8 mouse cellular contexts compared by ENCODE assay signal in genomic region chr3:156562796-156563195, GRCm38 (mm10). TPM values are rescaled to one million over a fixed set of nuclear protein-coding genes. Genes with fewer than 3 reads are reported as not detected.
DNase-seq lines count a peak whose midpoint lies in the region; ATAC-seq lines count a peak whose summit lies in the region.

No protein-coding gene starts in this region.

- peaks cover 31% of the 10 kb centered on the region for H3K27me3 ChIP-seq in heart, embryonic 16.5 days (ENCODE audit: control insufficient read depth, insufficient read depth, low read length)
- H3K27me3 ChIP-seq in forebrain, embryonic 14.5 days (replicated peaks; ENCODE audit: control insufficient read depth, insufficient read depth, low read length), result no peaks in the 10 kb centered on the region
- H3K27me3 ChIP-seq in midbrain, embryonic 10.5 days (ENCODE audit: low read depth, poor library complexity, severe bottlenecking), result peaks cover 42% of the 10 kb centered on the region

- DNase-seq in heart, postnatal 10 days, result no peak
- DNase-seq in forebrain, embryonic 14.5 days (ENCODE audit: low spot score), result peak; percentile 4
- DNase-seq in midbrain, embryonic 10.5 days (ENCODE audit: low spot score), result peak; percentile 14
- DNase-seq in T-cell, adult 2 months (ENCODE audit: low spot score), result no peak
- DNase-seq in testis, postnatal 14 days (ENCODE audit: low spot score), result no peak
- no peak for DNase-seq in ovary, adult 18-20 months (ENCODE audit: low spot score)

- H3K4me1 ChIP-seq in heart, embryonic 16.5 days (ENCODE audit: control insufficient read depth, insufficient read depth, low read length), result peaks cover 3% of the 10 kb centered on the region; the same call in 1 of the 2 replicates
- H3K4me1 ChIP-seq in brown adipose tissue, adult 24 weeks (ENCODE audit: control insufficient read depth, insufficient read depth, insufficient read length, low read length), result no peaks in the 10 kb centered on the region
- H3K4me1 ChIP-seq in forebrain, embryonic 14.5 days (ENCODE audit: control insufficient read depth, insufficient read depth, low read length), result peaks cover 7% of the 10 kb centered on the region; the same call in 1 of the 2 replicates
- H3K4me1 ChIP-seq in midbrain, embryonic 10.5 days, result peaks cover 30% of the 10 kb centered on the region

- H3K4me3 ChIP-seq in heart, embryonic 16.5 days (ENCODE audit: low read length), result peak overlapping the region; percentile 52; the same call in 1 of the 2 replicates
- H3K4me3 ChIP-seq in brown adipose tissue, adult 24 weeks (ENCODE audit: insufficient read depth, low read depth, low read length), result peak overlapping the region; percentile 71
- H3K4me3 ChIP-seq in forebrain, embryonic 14.5 days (ENCODE audit: low read depth, low read length), result peak overlapping the region; percentile 68
- H3K4me3 ChIP-seq in midbrain, embryonic 10.5 days, result peak overlapping the region; percentile 73

- WGBS in heart, embryonic 16.5 days, result 17% methylated on average over 2 of the region's 2 CpGs
- WGBS in forebrain, embryonic 14.5 days, result 16% methylated on average over 2 of the region's 2 CpGs
- WGBS in midbrain, embryonic 10.5 days, result 34% methylated on average over 2 of the region's 2 CpGs

- H3K27ac ChIP-seq in heart, embryonic 16.5 days (ENCODE audit: low read length), result no peak overlapping the region
- H3K27ac ChIP-seq in brown adipose tissue, adult 24 weeks (replicated peaks; ENCODE audit: low read depth, low read length), result peak overlapping the region; percentile 28; the same call in 1 of the 2 replicates
- peak overlapping the region; percentile 96; the same call in 1 of the 2 replicates for H3K27ac ChIP-seq in forebrain, embryonic 14.5 days (ENCODE audit: low read depth, low read length)
- H3K27ac ChIP-seq in midbrain, embryonic 10.5 days (replicated peaks), result no peak overlapping the region

- ATAC-seq in heart, embryonic 16.5 days (replicated peaks; ENCODE audit: extremely low read depth, insufficient read depth, low FRiP score), result no peak
- ATAC-seq in forebrain, embryonic 14.5 days, result no peak

- H3K9me3 ChIP-seq in heart, embryonic 16.5 days (replicated peaks; ENCODE audit: control insufficient read depth, low read length), result no peaks in the 10 kb centered on the region
- H3K9me3 ChIP-seq in forebrain, embryonic 14.5 days (replicated peaks; ENCODE audit: control insufficient read depth, low read length), result no peaks in the 10 kb centered on the region
- no peaks in the 10 kb centered on the region for H3K9me3 ChIP-seq in midbrain, embryonic 10.5 days (replicated peaks)

- intact Hi-C loops in heart, postnatal 10 days (cut with DNase I), result no loop called here

- H3K9ac ChIP-seq in heart, embryonic 16.5 days (ENCODE audit: low read length), result no peak overlapping the region
- H3K9ac ChIP-seq in forebrain, embryonic 14.5 days (ENCODE audit: low read length), result peak overlapping the region; percentile 79

- H3K36me3 ChIP-seq in heart, embryonic 16.5 days (ENCODE audit: control insufficient read depth, insufficient read depth), result no peaks in the 10 kb centered on the region
- no peaks in the 10 kb centered on the region for H3K36me3 ChIP-seq in forebrain, embryonic 14.5 days (ENCODE audit: control insufficient read depth, insufficient read depth, low read length)
- H3K36me3 ChIP-seq in midbrain, embryonic 10.5 days, result no peaks in the 10 kb centered on the region

- peak overlapping the region; percentile 85 for H3K4me2 ChIP-seq in heart, embryonic 16.5 days (ENCODE audit: low read depth, low read length)
- peak overlapping the region; percentile 90 for H3K4me2 ChIP-seq in forebrain, embryonic 14.5 days (ENCODE audit: low read length)

RNA-seq across cellular contexts. Expression of gene Negr1, which starts 1.2 kb away (rescaled TPM):
- polyA plus RNA-seq in heart, embryonic 16.5 days (2015; fragmentation: Nextera tagmentation; extraction: Ambion mirVana), result 1.2 and 1.3 TPM in 2 replicates
- total RNA-seq in heart, postnatal 10 days (2021), result 1 to 10 TPM; 1.9 to 3.3 TPM
- 12.2 and 16.4 TPM in 2 replicates for polyA plus RNA-seq in brown adipose tissue, adult 24 weeks (2012; ENCODE audit: insufficient read depth, insufficient read length, missing spikeins)
- 28.3 and 35.2 TPM in 2 replicates for polyA plus RNA-seq in forebrain, embryonic 14.5 days (2014; fragmentation: Nextera tagmentation; extraction: Ambion mirVana)
- polyA plus RNA-seq in midbrain, embryonic 10.5 days (2016; fragmentation: Nextera tagmentation; extraction: Ambion mirVana), result 2.0 and 3.6 TPM in 2 replicates

Comparison
In these comparisons a context has a peak if more than half of its experiments do, and no peak if none do; other contexts are left out.
1. H3K27ac ChIP-seq: peak in brown adipose tissue, adult 24 weeks (single experiment) and forebrain, embryonic 14.5 days (single experiment); none in heart, embryonic 16.5 days (single experiment) and midbrain, embryonic 10.5 days (single experiment).
2. DNase-seq: peak in forebrain, embryonic 14.5 days (single experiment) and midbrain, embryonic 10.5 days (single experiment); none in heart, postnatal 10 days (0 of 2), T-cell, adult 2 months (single experiment), testis, postnatal 14 days (single experiment) and ovary, adult 18-20 months (single experiment).
3. Peak in every context shown above with its lines, with median percentiles within 50 percentile points of each other: H3K4me3 ChIP-seq.